Mouse (Mus musculus): ENCODE data around the gene Pcsk6.

DNA sequence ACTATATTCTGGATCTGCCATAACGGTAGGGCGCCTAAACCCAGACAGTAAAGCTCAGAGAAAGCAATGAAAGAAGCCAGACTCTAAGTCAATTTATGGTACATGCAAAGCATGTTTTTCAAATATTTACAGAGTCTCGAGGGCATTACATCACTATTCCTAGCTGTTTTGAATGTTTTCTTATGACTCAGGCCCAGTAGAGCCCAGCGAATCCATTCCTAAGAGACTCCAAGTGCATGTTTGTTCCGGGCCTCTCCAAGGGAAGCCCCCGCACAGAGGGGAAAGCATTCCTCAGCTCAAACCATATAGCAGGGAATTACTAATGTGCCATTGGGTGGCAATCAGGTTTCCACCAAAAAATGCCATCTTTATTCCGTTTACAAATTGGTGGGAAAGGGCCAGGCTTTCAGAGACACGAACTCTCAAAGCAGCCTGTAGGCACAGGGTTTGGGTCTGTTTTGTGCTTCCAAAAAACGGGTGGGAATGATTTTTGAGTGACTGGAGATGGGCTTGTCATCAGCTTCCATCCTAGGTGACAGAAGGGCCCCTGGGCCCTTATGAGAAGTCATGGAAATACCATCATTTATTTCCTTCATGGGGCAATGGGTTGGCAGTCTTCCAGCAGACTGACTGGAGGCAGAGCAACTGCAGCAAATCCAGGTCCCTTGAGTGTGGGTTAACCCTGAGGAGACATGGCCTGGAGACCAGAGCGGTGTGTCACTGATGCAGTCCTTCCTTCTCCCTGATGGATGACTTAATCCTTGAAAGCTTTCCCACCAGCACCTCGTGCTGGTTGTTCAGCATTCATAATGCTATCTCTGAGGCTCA lies 117.7 kb downstream of the Pcsk6 start:
- no peak for TF ChIP-seq POLR2A (IDR thresholded peaks at IDR 0.05; ENCODE audit: borderline replicate concordance, low read depth, low read length)
- TF ChIP-seq CTCF (IDR thresholded peaks at IDR 0.05; ENCODE audit: low read depth, low read length) = no peak

Measured in bone marrow macrophage, adult 2 months (primary cell).